Mouse (Mus musculus): Measurements from ENCODE around the gene Fndc3b.

The Fndc3b gene

DNA sequence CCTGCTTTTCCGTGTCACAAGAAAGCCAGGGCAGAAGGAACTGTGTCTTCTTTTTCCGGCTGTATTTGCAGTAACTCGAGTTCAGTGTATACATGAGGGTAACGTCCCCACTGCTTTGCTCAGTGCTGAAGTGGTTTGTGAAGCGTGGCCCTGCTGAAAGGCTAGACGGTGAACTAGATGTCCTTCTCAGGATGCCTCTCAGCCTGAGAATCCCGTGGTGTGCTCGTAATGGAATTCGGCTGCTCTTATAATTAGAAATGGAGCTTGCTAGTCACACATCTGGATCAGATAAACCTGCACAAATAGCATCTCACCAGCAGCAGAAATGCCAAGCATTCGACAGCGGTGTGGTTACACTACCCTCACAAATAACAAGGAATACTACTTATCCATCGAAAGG is 40.7 kb downstream of the Fndc3b start:
- peak; percentile 29 for DNase-seq (ENCODE audit: low read depth)

DNA sequence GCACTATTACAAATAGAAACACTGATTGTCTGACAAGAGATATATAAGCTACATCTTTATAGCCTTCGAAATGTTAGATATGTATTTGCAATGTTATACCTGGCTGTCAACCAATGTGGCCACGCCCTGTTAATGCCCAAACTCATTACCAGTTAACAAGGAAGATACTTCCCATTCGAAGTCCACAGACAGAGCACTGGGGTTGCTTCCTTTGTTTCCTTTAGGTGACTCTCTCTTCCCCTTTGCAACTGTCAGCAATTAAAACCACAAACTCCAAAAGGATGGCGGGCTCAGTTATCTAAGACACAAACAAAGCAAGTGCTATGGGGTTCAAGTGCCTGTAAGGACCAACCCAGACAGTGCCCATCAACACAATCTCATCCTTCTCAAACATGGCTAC is 43.8 kb downstream of the Fndc3b start:
- DNase-seq (ENCODE audit: low read depth) = no peak

DNA sequence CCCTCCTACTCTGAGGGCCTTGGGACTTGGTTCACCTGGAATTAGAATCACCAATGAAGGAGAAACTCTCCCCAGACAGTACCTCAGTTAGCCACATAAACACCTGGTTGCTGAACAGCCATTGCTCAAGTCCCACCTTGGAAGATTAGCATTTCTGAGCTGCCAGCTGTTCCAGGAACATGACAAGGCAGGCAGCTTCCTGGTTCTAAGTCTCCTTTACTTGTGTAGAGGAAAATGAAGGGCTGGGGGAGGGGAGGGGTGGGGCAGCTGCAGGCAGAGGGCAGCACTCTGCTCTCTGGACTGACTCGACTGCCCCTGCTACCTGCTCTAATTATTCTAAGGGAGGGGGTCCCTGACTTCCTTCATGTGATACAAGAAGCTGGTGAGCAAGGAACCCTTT is 45.8 kb downstream of the Fndc3b start:
- no peak for DNase-seq (ENCODE audit: low read depth)

DNA sequence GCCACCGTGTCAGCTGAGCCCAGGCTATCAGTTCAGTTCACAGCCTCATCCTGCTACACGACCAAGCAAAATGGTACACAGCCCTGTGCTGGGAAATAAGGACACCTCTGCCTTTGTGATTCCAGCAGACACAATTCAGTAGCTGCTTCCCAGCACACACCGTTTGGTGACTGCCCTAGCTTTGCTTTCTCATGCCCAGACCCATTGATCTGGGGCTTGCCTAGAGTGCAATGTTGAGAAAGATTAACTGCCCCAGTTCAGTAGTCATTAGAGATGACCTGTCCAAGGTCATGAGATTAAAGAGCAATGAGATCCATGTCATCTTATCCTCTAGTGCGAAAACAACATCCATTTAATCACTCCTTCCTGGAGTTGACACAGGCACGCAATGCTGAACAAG is 47.9 kb downstream of the Fndc3b start:
- no peak for DNase-seq (ENCODE audit: low read depth)

DNA sequence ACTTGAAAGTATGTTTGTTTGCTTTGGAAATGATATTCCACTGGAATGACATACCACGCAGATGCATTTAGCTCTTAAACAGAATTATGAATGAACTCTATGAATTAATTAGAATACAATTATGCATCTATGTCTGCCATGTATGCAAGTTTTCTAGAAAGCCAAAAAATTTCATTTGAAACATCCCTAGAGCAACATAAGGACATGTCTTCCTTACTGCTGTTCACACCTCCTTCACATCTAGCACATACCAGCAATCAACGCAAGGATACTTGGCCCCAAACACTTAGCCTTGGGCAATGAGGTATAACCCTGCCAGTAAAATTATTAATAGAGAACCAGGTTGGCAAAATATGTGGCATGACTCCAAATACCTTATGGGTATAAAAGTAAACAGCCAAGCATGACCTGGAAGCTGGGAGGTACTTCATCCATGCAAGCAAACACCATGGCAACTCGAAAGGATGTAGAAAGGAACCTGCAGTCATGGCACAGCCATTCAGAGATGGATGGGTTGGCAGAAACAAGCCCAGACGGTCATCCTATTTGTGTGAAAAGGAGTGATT is 52.8 kb downstream of the Fndc3b start:
- no peak for DNase-seq (ENCODE audit: low read depth)

DNA sequence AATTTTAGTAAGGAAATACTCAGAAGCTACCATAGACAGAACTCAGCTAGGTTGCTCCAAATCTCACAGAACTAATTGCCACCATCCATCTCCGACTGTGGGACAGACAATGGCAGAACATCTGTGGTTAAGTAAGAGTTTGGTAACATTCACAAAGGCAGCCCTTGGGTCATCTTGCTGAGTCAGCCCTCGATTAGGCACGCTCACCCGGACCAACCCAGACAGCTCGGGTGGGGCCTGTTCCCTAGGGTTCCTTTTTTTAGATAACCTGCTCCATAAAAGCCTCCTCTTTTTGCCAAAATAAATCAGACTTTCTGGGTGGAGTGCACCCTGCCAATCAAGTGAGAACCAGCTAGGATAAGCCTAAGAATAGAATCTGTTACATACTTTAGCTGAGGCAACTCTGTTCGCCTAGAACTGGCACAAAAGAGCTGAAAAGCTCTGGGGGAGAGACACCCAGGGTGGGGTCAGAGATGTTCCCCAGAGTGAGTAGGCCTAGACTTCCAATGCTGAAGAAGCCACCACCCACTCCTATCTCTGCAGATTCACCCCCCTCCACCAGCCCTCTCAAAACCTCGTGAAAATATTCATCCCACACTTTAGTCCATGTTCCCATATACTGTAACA is 54.2 kb downstream of the Fndc3b start:
- DNase-seq (ENCODE audit: low read depth) = peak; percentile 78

DNA sequence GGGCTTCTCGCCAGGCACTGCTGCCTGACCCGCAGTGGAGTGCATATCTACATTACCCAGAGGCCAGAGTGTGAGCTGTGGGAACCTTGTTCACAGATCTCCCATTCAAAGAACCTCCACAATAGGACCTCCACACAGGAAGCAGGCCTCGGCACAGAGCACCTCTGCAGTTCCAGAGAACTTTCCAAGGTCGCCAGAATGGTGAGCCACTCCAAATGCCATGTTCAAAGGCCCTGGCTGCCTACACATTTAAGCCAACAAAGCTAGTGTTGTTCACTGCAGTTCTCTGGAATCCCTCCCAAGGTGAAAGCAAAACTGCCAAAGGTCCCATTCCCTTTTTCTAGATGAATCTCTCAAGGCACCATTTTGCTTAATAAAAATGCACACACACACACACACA is 55.4 kb downstream of the Fndc3b start:
- no peak for DNase-seq (ENCODE audit: low read depth)

DNA sequence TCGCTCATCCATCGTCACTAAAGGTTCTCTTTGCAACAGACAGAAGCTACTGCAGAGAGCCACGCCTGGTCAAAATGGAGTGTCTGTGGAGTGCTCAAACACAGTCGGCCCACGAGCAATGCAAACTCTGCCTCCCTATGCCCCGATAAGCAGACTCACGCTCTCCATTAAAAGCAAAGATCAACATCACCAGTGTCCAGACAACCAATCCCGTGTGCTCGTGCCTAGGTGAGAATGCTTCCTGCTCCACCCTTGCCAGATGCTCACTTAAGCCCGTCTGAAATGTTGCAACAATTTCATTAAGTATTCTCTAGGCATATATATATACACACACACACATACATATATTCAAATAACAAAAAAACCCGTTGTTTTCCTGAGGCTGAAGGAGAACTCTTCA is 56.1 kb downstream of the Fndc3b start:
- DNase-seq (ENCODE audit: low read depth) = no peak

DNA sequence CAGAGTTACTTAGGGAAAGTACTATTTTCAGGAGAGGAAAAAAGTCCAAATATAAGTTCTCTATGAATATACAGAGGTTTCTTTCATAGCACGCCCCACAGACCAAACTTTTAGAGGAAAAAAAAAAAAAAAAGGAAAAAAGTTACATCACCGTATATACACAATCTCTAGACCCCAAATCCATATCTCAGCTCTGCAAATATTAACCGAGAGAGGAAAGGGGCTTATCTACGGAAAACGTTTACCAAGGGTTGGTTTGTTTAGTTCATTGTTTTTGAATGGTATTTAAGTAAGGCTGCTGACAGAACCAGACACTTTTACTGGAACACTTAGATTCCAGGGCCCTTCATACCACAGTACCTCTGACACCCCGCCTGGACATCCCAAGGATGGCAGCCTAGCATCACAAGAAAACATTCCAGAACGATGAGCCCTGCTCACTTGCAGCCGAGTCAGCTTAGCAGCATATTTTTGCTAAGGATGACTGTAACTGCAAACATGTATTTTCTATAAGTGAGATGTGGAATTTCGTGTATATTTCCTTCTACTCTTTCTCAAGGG is 58.6 kb downstream of the Fndc3b start:
- DNase-seq (ENCODE audit: low read depth) = peak; percentile 66

DNA sequence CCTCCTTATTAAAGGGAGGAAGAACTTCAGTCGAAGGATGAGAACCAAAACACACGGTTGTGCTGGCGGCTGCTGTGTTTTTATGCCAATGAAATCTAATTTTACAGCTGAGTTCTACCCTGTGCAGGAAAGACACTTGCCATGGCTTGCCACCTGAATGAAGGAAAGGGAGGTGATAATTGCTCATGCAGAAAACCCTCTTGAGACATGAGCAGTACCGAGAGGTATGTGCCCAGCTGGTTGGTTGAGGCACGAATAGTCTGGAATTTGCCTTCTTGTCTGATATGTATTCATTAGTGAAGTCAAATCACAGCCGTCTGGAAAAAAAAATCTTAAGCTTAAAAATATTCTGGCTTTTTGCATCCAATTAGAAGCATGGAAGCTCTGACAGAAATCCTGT is 59.4 kb downstream of the Fndc3b start:
- no peak for DNase-seq (ENCODE audit: low read depth)

DNA sequence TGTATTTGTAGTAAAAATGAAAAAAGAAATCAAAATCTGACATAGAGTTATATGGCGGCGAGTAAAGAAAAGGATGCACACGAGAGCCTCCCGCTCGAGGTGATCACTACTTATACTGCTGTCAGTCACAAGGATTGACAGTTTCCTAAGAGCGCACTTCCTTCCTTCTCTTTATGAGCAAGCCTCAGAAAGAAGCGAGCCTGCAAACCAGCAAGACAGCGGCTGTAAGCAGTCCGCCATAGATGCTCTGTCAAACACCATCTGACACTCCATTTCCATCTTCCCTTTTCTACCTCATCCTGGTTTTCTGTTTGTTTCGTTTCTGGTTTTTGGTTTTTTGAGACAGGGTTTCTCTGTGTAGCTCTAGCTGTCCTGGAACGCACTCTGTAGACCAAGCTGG is 61.0 kb downstream of the Fndc3b start:
- DNase-seq (ENCODE audit: low read depth) = no peak

DNA sequence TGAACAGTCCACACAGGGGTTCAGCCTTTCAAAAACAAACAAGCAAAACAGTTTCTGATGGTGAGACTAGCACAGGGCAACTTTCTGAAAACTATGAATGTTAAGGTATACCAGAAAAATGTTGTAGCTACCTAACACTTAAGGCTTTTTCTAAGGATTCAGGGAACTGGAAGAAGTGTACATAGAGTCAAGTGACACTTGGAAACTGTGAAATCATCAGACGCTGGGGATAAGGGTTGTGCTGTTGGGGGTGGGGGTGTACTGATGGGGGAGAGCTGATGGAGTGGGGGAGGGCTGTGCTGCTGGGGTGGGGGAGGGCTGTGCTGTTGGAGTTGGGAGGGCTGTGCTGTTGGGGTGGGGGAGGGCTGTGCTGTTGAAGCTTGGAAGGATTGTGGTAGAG is 61.8 kb downstream of the Fndc3b start:
- no peak for DNase-seq (ENCODE audit: low read depth)

DNA sequence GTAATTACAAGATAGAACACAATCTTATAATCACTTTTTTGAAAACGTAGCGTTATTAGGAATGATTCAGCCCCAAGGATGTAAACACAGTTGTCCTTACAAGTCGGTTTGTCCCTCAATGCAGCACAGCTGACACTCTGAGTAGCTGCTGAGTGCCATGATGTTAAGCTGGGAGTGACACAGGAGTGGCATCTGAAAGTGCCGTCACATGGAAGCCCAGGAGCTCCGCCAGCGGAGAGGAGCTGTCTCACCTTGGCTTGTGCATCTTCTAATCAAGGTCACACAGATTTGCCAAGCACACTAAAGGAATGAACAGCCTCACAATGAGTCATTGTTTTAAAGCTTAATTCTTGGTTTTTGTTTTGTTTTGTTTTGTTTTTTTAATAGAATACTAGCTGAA is 68.7 kb downstream of the Fndc3b start:
- DNase-seq (ENCODE audit: low read depth) = no peak

DNA sequence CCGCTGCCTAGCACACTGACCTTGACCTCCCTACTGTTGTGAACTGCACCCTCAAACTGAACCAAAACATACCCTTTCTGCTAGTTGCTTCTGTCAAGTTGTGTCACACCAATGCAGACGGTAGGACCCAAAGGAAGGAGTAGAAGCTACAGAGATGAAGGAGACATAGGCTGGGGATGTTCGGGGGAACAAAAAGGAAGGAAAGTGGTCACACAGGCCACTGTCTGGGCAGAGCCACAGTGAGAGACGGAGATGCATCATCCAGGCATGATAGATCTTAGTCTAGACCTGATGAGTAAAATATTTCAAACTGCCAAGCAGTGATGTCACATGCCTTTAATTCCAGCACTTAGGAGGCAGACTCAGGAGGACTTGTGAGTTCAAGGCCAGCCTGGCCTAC is 71.4 kb downstream of the Fndc3b start:
- DNase-seq (ENCODE audit: low read depth) = no peak

DNA sequence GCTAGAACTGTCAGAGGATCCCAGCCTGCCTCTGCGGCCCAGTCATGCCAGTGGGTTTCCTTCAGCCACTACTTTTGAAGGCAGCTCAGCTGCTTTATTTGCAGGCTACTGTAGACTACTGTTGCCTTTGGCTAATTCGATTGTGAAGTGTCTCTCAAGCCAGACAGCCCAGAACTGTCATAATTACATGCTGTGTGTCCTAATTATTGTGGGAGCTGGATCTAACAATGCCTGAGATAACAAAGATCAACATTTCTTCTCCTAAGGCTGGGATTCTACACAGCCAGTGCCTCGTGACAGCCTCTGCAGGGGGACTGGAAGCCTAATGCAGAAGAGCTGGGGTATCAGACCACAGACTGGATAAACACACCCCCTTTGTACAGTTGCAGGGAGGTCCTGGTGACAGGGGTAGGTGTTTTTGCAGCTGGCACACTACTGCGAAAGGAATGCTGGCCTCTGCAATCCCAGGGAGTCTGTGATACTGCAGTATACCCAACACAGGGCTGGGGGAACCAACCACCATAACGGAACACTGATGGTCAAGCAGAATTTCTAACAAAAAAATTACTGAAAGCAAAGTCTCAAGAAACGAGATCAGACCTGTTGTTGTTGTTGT is 74.0 kb downstream of the Fndc3b start:
- no peak for DNase-seq (ENCODE audit: low read depth)

DNA sequence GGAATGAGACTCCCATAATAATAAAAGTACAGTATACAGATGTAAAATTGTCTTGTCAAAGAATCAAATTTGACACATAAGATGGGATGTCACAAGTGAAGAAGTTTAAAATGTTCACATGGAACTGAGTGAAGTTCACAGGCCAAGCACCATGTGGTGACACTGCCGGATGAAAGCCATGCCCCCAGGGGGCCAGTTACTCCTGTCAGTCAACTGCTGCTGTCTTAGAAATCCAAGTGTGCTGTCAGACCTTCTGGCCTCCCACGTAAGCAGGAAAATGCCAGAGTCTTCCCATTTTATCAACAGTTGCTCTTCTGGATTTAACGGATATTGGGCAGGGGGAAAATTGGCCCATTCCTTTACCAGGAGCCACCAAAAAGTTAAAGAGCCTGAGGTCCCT is 75.3 kb downstream of the Fndc3b start:
- DNase-seq (ENCODE audit: low read depth) = no peak

DNA sequence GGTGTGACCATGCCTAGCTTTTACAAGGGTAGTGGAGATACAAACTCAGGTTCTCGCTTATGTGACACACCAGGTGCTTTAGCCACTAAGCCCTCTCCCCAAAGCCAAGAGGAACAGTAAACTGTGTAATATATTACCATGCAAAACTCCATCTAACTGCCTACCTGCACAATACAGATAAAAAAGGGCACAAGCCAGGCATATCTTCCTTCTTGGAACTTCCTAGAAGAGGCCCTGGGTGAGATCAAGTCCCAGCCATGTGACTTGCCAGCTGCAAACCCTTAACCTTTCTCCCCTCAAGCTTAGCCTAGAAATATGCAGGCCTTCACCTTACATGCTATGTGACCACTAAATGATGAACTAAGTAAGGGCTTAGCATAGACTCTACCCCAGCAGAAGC is 78.2 kb downstream of the Fndc3b start:
- no peak for DNase-seq (ENCODE audit: low read depth)

DNA sequence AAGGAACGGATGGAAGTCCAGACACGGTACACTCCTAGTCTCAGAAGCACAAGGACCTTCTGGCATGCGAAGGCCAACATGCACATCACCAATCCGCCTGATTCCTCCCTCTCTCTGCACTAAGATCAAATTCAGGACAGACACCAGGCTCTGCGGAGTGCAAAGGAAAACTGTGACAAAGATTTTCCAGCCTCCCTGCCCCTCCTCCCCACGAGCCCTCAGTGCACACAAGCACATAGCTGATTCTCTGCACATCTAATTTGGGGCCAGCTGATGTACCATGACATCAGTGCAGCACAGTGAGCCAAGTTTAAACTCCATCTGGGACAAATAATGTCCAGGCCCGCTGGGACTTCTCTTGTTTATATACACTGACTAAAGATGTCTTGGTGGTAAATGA is 80.0 kb downstream of the Fndc3b start:
- peak; percentile 83 for DNase-seq (ENCODE audit: low read depth)

DNA sequence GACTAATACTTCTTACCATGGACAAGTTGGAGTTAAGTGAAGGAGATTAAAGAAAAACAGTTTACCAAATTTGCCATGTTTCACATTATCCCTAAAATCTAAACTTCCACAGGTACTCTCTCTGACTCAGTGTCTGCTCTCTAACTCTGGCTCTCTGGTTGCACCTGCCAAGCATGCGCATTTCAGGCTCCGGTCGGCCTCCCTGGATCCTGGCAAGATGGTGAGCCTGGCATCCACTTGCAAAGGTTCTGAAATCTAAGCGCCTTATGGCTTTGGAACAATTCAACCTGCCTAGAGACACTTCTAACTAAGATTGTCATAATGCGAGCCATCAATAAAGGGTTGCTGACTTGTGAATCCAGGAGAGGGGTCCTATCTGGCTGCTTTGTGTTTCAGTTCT is 81.4 kb downstream of the Fndc3b start:
- no peak for DNase-seq (ENCODE audit: low read depth)

DNA sequence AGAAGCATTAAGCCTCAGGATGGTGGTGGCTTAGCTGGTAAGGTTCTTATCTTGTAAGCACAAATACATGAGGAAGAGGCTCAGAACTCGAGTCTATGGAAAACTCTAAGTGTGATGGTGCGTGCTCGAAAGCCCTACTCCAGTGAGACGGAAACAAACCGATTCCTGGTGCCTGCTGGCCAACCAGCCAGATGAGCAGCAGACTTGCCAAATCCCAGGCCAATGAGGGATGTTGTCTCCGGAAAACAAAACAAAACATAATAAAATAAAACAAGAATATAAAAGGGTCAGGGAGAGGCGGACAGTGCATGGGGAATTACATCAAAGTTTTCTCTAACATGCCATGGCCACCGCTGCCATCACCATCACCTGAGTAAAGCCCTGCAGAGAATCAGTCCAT is 84.8 kb downstream of the Fndc3b start:
- no peak for DNase-seq (ENCODE audit: low read depth)

DNA sequence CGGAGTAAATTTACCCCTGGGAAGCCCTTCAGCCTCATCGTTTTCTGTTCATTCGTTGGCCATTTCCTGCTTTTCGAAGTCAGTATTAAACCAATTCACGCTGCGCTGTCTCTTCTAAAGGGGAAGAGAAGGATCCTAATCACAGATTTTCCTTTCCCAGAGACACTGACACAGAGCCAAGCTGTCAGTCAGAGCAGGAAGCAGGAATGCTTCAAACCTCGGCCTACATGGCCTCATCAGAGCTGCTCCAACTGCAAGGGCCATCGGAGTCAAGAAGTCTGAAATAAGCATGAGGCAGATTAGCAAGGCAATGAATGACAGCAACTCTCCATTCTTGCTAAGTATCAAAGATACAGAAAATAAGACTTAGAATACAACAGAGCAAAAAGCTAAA is 85.5 kb downstream of the Fndc3b start:
- peak; percentile 44 for DNase-seq (ENCODE audit: low read depth)

DNA sequence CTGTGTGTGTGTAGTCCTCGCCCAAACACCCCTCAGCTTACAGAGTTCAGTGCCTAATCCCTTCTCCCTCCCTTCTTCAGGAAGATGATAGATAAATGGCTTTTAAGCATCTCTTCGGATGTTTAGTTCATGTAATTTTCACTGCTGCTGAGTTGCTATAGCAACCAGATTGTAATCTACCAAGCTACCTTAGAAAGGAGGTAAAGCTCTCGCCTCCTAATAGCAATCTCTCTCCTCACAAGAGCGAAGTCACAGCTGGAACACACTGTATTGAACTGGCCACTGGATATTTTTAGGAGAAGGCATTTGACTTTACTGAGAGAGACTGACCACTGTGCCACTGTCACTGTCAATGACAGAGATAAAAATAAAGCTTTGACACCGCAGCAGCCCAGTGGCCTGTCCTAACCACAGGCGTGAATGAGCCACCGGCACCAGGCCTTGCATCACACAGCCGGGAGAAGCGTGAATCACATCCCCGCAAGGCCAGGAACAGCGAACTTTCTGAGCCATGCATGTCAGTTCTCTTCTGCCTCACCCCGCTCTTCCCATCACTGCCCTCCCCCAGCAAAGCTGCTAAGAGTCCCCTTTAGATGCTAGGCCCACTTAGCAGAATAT is 86.0 kb downstream of the Fndc3b start:
- DNase-seq (ENCODE audit: low read depth) = peak; percentile 77

DNA sequence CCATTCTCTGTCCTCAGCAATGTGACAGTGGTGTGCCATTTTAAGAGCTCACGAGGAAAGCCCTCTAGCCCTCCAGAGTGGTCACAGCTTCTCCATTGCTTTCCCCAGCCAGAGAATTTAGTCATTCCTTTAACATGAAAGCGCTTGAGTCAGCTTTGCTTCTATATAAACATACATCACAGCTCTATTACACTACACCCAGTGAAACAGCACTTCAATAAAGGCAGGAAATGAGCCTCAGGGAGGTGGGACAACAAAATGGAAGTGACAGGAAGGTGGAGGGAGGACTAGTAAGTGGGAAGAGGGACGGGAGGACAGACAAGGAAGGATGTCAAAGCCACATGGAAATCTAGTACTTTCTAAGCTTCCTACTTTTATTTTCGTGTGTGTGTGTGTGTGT is 88.7 kb downstream of the Fndc3b start:
- DNase-seq (ENCODE audit: low read depth) = no peak
